ENCODE assay signal across 8 mouse cellular contexts in the genomic region with DNA sequence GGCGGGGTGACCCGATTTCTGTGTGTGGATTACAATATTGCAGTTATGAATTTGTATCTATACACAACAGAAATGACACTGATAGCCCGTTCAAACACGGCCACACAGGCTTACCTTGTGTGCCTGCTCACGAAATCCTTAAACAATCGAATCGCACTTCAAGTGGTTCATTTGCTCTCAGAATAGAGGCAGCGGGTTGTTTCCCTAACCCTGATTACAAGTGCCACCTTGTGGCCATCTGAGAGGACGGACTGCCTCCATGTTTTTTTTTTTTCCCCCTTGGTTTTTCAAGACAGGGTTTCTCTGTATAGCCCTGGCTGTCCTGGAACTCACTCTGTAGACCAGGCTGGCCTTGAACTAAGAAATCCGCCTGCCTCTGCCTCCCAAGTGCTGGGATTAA.
DNase-seq lines count a peak whose midpoint lies in the region; ATAC-seq and TF ChIP-seq lines count a peak whose summit lies in the region.

No protein-coding gene starts in this region.

- 33% methylated on average over 10 of the region's 10 CpGs for WGBS in forebrain, embryonic 11.5 days
- WGBS in lung, embryonic 15.5 days = 32% methylated on average over 10 of the region's 10 CpGs
- WGBS in stomach, postnatal 0 days = 39% methylated on average over 10 of the region's 10 CpGs

- TF ChIP-seq CTCF in stomach, postnatal 0 days (IDR thresholded peaks at IDR 0.05; ENCODE audit: low read depth) = peak; percentile 79

- H3K4me2 ChIP-seq in forebrain, embryonic 11.5 days (ENCODE audit: low read depth, low read length, severe bottlenecking) = no peak overlapping the region
- peak overlapping the region; percentile 23 for H3K4me2 ChIP-seq in lung, embryonic 15.5 days
- no peak overlapping the region for H3K4me2 ChIP-seq in stomach, postnatal 0 days (replicated peaks; ENCODE audit: low read depth)

- H3K36me3 ChIP-seq in forebrain, embryonic 11.5 days (ENCODE audit: control insufficient read depth, insufficient read depth, low read length) = no peaks in the 10 kb centered on the region
- H3K36me3 ChIP-seq in lung, embryonic 15.5 days = no peaks in the 10 kb centered on the region
- H3K36me3 ChIP-seq in stomach, postnatal 0 days (ENCODE audit: control insufficient read depth, insufficient read depth, low read length) = no peaks in the 10 kb centered on the region

- no peak overlapping the region for H3K4me3 ChIP-seq in forebrain, embryonic 11.5 days (ENCODE audit: low read depth, low read length)
- no peak overlapping the region for H3K4me3 ChIP-seq in lung, embryonic 15.5 days
- H3K4me3 ChIP-seq in stomach, postnatal 0 days (ENCODE audit: low read depth, low read length) = no peak overlapping the region

- TF ChIP-seq EP300 in stomach, postnatal 0 days (optimal IDR thresholded peaks at IDR 0.05) = no peak

- no peak overlapping the region for H3K9ac ChIP-seq in forebrain, embryonic 11.5 days (ENCODE audit: low read length)
- H3K9ac ChIP-seq in lung, embryonic 15.5 days = no peak overlapping the region
- no peak overlapping the region for H3K9ac ChIP-seq in stomach, postnatal 0 days (ENCODE audit: low read length)

- no peaks in the 10 kb centered on the region for H3K27me3 ChIP-seq in forebrain, embryonic 11.5 days (ENCODE audit: control insufficient read depth, insufficient read depth, low read length)
- H3K27me3 ChIP-seq in lung, embryonic 15.5 days = no peaks in the 10 kb centered on the region
- no peaks in the 10 kb centered on the region for H3K27me3 ChIP-seq in stomach, postnatal 0 days (ENCODE audit: control insufficient read depth, insufficient read depth, low read length)

- no peaks in the 10 kb centered on the region for H3K9me3 ChIP-seq in forebrain, embryonic 11.5 days (ENCODE audit: control insufficient read depth, low read length)
- no peaks in the 10 kb centered on the region for H3K9me3 ChIP-seq in lung, embryonic 15.5 days
- H3K9me3 ChIP-seq in stomach, postnatal 0 days (ENCODE audit: control insufficient read depth, low read length) = no peaks in the 10 kb centered on the region

- no peaks in the 10 kb centered on the region for H3K4me1 ChIP-seq in forebrain, embryonic 11.5 days (replicated peaks; ENCODE audit: control insufficient read depth, insufficient read depth, low read length)
- peaks cover 10% of the 10 kb centered on the region; the same call in 1 of the 2 replicates for H3K4me1 ChIP-seq in lung, embryonic 15.5 days
- H3K4me1 ChIP-seq in stomach, postnatal 0 days (replicated peaks; ENCODE audit: control insufficient read depth, insufficient read depth) = no peaks in the 10 kb centered on the region

- DNase-seq in adrenal gland, postnatal 10 days = peak; percentile 42
- DNase-seq in adrenal gland, adult 8-10 months = no peak
- peak; percentile 67 for DNase-seq in right cerebral cortex, adult 18-20 months
- DNase-seq in right cerebral cortex, postnatal 36 days (ENCODE audit: low spot score in 2 of 2) = no peak
- no peak for DNase-seq in forebrain, embryonic 11.5 days (ENCODE audit: low spot score)
- peak; percentile 85 for DNase-seq in induced T-regulatory cell, adult 2 months (ENCODE audit: low read depth)
- peak; percentile 27 for DNase-seq in stomach, postnatal 0 days (ENCODE audit: low spot score)

- no peak overlapping the region for H3K27ac ChIP-seq in forebrain, embryonic 11.5 days (ENCODE audit: low read depth, low read length)
- H3K27ac ChIP-seq in lung, embryonic 15.5 days = 0 out of 2 replicates have a peak overlapping the region, but pooled peaks have one; percentile 6
- no peak overlapping the region for H3K27ac ChIP-seq in stomach, postnatal 0 days (replicated peaks)

- ATAC-seq in forebrain, embryonic 11.5 days (replicated peaks; ENCODE audit: low FRiP score) = peak; percentile 62
- no peak for ATAC-seq in lung, embryonic 15.5 days (ENCODE audit: borderline replicate concordance, extremely low read depth, low FRiP score, low TSS enrichment)
- ATAC-seq in stomach, postnatal 0 days (ENCODE audit: low FRiP score, low TSS enrichment) = no peak

Comparison
In these comparisons a context has a peak if more than half of its experiments do, and no peak if none do; other contexts are left out.
1. DNase-seq: peak in adrenal gland, postnatal 10 days (single experiment), right cerebral cortex, adult 18-20 months (single experiment), induced T-regulatory cell, adult 2 months (single experiment) and stomach, postnatal 0 days (single experiment); none in adrenal gland, adult 8-10 months (single experiment), right cerebral cortex, postnatal 36 days (0 of 2) and forebrain, embryonic 11.5 days (single experiment).